Mouse (Mus musculus) left cerebral cortex, postnatal 4 days (tissue): ENCODE data around the gene Pdlim5. TPM values are rescaled to one million over a fixed set of nuclear protein-coding genes. Genes with fewer than 3 reads are reported as not detected.

Experiments
- DNase-seq: peaks from one replicate; pipeline ENCODE4 v3.0.0-alpha.2; 2022
- intact Hi-C: fragments of 180-260 bp; cut with DNase I; formaldehyde crosslinking; loops from one replicate; pipeline ENCODE4 v1.15.1; 2025
- total RNA-seq, 2 experiments: library from RNA; stranded (reverse); gene quantifications; 2 replicates each; pipeline ENCODE4 v1.2.3; 2021

The Pdlim5 gene
- total RNA-seq, 2 experiments from 2014 or later = 16.7 to 19.3 TPM

GRCm38 (mm10) chr3:142280366-142281092 lies 115.0 kb downstream of the Pdlim5 start:
- intact Hi-C loops = no loop called here
- DNase-seq = no peak

- intact Hi-C loops = loop anchor here (10.0 kb wide), 1 partner anchor 104 kb away; no protein-coding TSS in a partner anchor
- no peak for DNase-seq
Measured at GRCm38 (mm10) chr3:142279011-142279410, 116.5 kb downstream of the Pdlim5 start.

GRCm38 (mm10) chr3:142276506-142276905 lies 119.0 kb downstream of the Pdlim5 start:
- no peak for DNase-seq
- intact Hi-C loops = loop anchor here (10.0 kb wide), 1 partner anchor 102 kb away; no protein-coding TSS in a partner anchor

GRCm38 (mm10) chr3:142274993-142275392 lies 120.5 kb downstream of the Pdlim5 start:
- DNase-seq = no peak

GRCm38 (mm10) chr3:142274451-142274850 lies 121.0 kb downstream of the Pdlim5 start:
- intact Hi-C loops = loop anchor here (2.0 to 10.0 kb wide), 3 partner anchors 100 to 412 kb away; no protein-coding TSS in a partner anchor
- DNase-seq = no peak

More at GRCm38 (mm10) chr3:142274993-142275392, 120.5 kb downstream of the Pdlim5 start:
- intact Hi-C loops = loop anchor here (2.0 to 10.0 kb wide), 3 partner anchors 100 to 412 kb away; no protein-coding TSS in a partner anchor

GRCm38 (mm10) chr3:142273265-142273664 lies 122.2 kb downstream of the Pdlim5 start:
- intact Hi-C loops = loop anchor here (5.0 to 10.0 kb wide), 2 partner anchors 98 to 386 kb away; no protein-coding TSS in a partner anchor
- DNase-seq = no peak

GRCm38 (mm10) chr3:142256371-142256770 lies 139.1 kb downstream of the Pdlim5 start:
- intact Hi-C loops = no loop called here
- no peak for DNase-seq

- DNase-seq = no peak
- intact Hi-C loops = no loop called here
Measured at GRCm38 (mm10) chr3:142252086-142252485, 143.4 kb downstream of the Pdlim5 start.

- intact Hi-C loops = no loop called here
Measured at GRCm38 (mm10) chr3:142249458-142249857, 146.0 kb downstream of the Pdlim5 start.

GRCm38 (mm10) chr3:142243263-142243662 lies 152.2 kb downstream of the Pdlim5 start:
- no peak for DNase-seq
- intact Hi-C loops = no loop called here

More at GRCm38 (mm10) chr3:142249458-142249857, 146.0 kb downstream of the Pdlim5 start:
- DNase-seq = no peak

- DNase-seq = no peak
- intact Hi-C loops = no loop called here
Measured at GRCm38 (mm10) chr3:142239298-142239697, 156.2 kb downstream of the Pdlim5 start.

GRCm38 (mm10) chr3:142238260-142239046 lies 157.0 kb downstream of the Pdlim5 start:
- intact Hi-C loops = no loop called here
- DNase-seq = no peak

- DNase-seq = no peak
- intact Hi-C loops = no loop called here
Measured at GRCm38 (mm10) chr3:142237621-142238020, 157.9 kb downstream of the Pdlim5 start.

GRCm38 (mm10) chr3:142233606-142234465 lies 161.7 kb downstream of the Pdlim5 start:
- intact Hi-C loops = no loop called here
- DNase-seq = no peak

- intact Hi-C loops = no loop called here
Measured at GRCm38 (mm10) chr3:142228665-142229064, 166.8 kb downstream of the Pdlim5 start.

GRCm38 (mm10) chr3:142222471-142223103 lies 172.9 kb downstream of the Pdlim5 start:
- intact Hi-C loops = no loop called here
- DNase-seq = no peak

More at GRCm38 (mm10) chr3:142228665-142229064, 166.8 kb downstream of the Pdlim5 start:
- no peak for DNase-seq

- intact Hi-C loops = no loop called here
- DNase-seq = no peak
Measured at GRCm38 (mm10) chr3:142219910-142220309, 175.6 kb downstream of the Pdlim5 start.

GRCm38 (mm10) chr3:142212821-142213220 lies 182.7 kb downstream of the Pdlim5 start:
- no peak for DNase-seq
- intact Hi-C loops = no loop called here

GRCm38 (mm10) chr3:142212186-142212585 lies 183.3 kb downstream of the Pdlim5 start:
- DNase-seq = no peak
- intact Hi-C loops = no loop called here

- intact Hi-C loops = no loop called here
- no peak for DNase-seq
Measured at GRCm38 (mm10) chr3:142209981-142210380, 185.5 kb downstream of the Pdlim5 start.
